Mouse (Mus musculus): ENCODE measurements around the gene Pkp2.
"Not testable (repeated sequence)": the region's sequence is repeated elsewhere in the genome, so short reads cannot be mapped to it uniquely, and the experiment has no call there.

The Pkp2 gene

DNA sequence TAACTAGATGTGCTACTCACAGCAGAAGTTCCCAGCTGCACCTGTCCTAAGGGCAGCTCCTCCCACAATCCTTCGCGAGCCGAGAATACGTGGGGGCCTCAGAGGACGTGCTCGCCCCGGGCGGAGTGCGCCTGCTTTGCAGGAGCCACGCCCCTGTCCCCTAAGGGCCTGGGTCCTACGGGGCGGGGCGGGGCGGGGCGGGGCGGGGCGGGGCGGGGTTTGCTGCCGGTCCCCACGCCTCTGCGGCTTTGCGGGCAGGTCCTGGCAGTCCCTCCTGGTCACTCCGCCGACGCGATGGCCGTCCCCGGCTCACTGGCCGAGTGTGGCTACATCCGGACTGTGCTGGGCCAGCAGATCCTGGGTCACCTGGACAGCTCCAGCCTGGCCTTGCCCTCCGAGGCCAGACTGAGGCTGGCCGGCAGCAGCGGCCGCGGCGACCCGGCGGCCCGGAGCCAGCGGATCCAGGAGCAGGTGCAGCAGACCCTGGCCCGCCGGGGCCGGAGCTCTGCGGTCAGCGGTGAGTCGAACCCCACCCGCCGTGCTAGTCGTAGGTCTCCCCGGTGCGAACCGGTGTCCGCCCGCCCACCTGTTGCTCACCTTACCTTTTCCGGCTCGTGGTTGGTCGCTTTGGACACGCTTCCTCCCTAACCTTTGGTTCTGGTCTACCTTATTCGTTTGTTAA, at the start of gene Pkp2:
TSS of gene Pkp2 (plus strand) at position 240 of the 682 bp plus-strand sequence.
- peak; percentile 87 for DNase-seq

DNA sequence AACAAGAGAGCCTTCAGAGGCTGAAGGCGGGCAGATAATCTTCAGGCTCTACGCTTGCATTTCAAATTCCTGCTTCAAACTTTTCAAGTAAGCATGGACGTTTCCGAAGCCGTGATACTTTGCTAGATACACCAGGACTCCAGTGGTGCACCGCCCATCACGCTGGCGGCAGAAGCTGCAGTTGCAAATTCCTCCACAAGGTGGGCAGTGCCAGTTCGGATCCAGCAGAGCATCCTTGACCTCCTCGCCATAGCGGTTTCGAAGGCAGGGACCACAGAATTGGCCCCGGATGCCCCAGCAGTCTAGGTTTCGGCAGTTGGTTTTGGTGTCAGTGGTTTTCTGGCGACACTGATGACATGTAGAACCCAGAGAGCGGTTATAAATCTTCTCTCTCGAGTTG, 15.7 kb upstream of the Pkp2 start:
- no peak for DNase-seq

GRCm38 (mm10) chr16:16201991-16202390, 11.1 kb upstream of the Pkp2 start:
- peak; percentile 62 for DNase-seq

- DNase-seq: no peak
Observed at GRCm38 (mm10) chr16:16204648-16205047, 8.5 kb upstream of the Pkp2 start.

DNA sequence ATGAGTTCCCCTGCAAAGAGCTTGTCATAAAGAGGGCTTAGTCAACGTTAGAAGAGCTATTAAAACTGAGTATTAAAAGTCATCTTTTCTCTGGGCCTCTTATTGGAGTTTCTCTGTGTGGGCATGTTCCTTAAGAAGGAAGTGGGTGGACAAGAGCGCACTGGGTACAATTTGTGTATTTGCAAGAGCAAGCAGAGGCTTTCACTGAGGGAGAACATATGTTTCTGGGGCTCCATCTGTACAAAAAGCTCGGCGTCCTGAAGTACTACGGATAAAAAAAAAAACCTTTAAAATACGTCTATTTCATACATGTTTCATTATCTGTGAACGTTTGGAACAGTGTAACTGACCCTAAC, 417 bp upstream of the Pkp2 start:
- DNase-seq: no peak

DNA sequence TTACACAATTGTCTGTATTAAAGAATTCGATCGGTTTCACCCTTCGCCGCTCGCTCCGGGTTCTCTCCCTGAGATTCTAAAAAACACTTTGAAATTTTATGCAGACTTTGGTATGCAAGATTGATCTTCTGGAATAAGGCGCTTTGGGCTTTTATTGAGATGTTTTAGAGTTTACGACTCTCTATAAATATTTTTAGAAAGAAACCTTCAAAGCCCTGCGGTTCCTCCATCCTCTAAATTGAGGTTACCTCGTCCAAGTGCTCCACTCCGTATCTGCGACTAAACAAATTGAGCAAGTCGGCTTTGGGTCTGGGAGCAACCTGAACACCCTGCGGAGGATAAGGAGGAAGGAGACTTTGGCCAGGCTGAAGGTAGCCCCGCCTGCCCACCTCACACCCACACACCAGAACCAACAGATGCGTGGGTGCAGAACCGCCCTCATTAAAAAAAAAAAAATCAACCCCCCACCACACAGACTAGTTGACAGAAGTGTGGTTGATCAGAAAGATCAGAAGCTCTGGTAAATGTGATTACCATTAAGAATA, 715 bp downstream of the Pkp2 start:
- DNase-seq: peak; percentile 39

GRCm38 (mm10) chr16:16215645-16216387, 2.7 kb downstream of the Pkp2 start:
- no peak for DNase-seq

DNA sequence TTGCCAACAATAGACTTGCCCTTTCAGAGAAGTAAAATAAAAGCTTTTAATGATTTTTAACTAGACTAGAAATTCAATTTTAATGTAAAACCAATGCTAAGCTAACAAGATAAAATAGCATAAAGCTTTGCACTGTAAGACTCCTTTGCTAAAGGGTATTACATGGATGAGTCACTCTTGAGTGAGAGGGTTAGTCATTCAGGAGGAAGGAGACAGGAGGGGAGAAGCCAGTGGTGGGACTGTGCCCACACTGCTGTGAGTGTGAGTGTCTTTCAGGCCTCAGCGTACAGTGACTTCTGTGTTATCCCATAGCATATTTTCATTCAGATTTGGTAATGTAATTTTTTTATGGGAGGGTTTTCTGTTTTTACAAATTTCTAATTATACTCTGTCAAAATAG, 3.8 kb downstream of the Pkp2 start:
- DNase-seq: no peak

GRCm38 (mm10) chr16:16219835-16220234, 6.7 kb downstream of the Pkp2 start:
- DNase-seq: no peak

- no peak for DNase-seq
Observed at GRCm38 (mm10) chr16:16222651-16223050, 9.5 kb downstream of the Pkp2 start.

DNA sequence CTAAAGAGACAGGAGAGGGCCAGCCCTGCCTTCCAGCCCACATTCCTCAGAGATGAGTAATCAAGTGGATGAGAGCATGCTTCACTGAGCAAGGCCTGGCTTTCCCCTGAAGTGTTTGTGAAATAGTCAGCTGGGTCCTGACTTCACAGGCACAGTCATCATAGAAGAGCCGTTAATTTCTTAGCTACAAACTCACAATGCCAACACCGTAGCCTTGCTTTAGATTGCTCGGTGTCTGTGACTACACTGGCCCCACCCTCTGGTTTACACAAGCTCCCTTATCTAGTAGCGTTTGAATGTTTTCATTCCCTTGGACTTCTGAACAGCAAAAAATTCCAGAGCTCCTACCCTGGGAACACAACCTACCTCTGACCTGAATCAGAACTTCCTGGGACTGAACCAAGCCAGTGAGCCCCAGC, 11.4 kb downstream of the Pkp2 start:
- peak; percentile 56 for DNase-seq

DNA sequence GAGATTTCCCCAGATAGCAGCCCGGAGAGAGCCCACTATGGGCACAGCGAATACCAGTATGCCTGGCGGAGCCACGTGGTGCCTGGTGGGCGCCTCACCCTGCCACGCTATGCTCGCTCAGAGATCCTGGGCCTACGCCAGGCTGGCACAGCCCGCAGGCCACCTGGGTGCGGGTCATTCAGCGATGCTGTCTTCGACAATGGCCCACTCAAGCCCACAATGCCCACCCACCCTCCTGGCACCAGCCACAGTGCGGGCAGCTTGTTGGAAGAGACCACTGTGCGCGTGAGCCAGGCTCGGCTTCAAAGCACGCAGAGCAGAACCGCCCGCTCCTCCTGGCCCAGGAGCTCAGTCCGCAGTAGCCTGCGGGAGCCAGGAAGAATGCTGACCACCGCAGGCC, 12.7 kb downstream of the Pkp2 start:
- DNase-seq: no peak

DNA sequence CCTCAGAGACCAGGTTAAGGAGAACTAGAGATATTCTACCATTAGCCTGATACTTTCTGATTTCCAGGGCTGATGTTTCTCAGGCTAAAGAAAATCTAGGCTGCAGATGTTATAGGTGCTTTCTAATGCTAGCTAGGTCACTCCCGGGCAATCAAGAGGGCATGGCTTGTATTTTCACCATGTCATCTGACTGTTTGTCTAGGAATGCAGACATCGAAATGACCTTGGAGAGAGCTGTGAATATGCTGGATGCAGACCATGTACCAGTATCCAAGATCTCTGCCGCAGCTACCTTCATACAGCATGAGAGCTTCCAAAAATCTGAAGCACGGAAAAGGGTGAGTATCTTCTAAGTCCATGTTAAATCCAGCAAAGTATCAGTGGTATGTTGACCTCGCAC, 17.3 kb downstream of the Pkp2 start:
- DNase-seq: no peak

DNA sequence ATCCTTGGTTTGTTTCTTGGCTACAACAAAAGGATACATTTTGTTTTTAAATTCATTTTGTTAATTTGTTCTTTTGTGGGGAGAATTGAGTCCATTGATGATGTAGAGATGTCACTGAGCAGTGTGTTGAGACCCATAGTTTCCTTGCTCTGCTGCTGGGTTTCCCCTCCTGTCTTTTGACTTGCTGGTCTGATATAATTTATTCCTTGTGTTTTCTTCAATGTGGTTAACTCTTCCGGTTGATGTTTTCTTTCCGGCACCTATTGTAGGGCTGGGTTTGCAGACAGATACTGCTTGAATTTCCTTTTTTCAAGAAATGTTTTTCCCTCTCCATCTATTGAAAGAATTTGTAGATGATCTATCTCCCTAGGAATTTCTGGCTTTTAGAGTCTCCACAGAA, 20.8 kb downstream of the Pkp2 start:
- no peak for DNase-seq

- not testable (repeated sequence) for DNase-seq
Observed at GRCm38 (mm10) chr16:16236681-16237080, 23.6 kb downstream of the Pkp2 start.

GRCm38 (mm10) chr16:16238356-16238755, 25.2 kb downstream of the Pkp2 start:
- no peak for DNase-seq

- peak; percentile 18 for DNase-seq
Observed at GRCm38 (mm10) chr16:16244711-16245110, 31.6 kb downstream of the Pkp2 start.

- DNase-seq: no peak
Observed at GRCm38 (mm10) chr16:16250470-16250869, 37.4 kb downstream of the Pkp2 start.

- DNase-seq: peak; percentile 7
Observed at GRCm38 (mm10) chr16:16253326-16254074, 40.4 kb downstream of the Pkp2 start.

DNA sequence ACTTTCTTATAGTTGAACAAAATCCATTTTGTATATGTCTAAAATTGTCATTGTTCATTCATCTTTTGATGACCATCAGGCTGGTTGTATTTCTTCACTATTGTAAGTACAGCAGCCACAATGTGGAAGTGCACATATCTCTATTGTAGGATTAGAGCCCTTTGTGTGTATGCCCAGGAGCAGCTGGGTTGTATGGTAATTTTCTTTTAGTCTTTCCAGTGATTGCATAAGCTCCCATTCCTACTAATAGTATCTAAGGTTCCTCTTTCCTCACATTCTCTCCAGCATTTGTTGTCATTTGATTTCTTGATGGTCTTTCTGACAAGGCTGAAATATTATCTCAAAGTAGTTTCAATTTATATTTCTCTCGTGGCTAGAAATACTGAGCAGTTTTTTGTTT, 42.1 kb downstream of the Pkp2 start:
- no peak for DNase-seq

DNA sequence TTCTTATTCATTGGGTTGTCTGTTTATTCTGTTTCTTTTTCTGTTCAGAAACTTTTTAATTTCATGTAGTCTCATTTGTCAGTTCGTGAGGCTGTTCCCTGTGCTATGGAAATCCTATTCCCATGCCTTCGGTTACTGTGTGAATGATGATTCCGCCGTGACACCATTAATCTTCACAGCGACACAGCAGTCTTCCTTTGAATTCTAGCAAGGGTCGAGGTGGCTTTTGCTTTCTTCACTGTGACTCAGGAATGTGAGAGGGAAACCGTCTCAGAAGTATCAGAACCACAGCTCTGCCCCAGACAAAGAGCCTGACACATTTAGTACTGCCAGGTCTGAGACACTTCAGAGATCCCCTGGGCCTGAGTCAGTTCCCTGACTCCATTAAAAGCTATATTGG, 42.8 kb downstream of the Pkp2 start:
- DNase-seq: no peak

- DNase-seq: no peak
Observed at GRCm38 (mm10) chr16:16256672-16257071, 43.6 kb downstream of the Pkp2 start.

DNA sequence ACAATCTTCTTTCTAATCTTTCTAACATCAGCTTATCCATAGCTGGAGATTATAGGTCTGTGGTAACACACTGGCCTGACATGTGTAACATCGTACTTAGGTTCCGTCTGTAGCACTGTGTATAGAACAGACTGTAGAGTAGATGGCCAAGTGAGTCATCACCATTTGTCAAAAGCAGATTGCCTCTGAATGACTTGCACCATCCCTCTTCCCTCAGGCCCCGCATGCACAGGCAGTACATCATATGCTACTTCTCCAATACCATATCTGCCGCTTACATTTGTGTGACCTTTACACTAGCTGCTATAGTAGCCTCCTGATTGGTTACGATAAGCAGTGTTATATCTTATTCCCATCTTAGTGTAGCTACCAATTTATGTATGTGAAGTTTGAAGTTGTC, 47.8 kb downstream of the Pkp2 start:
- DNase-seq: no peak

DNA sequence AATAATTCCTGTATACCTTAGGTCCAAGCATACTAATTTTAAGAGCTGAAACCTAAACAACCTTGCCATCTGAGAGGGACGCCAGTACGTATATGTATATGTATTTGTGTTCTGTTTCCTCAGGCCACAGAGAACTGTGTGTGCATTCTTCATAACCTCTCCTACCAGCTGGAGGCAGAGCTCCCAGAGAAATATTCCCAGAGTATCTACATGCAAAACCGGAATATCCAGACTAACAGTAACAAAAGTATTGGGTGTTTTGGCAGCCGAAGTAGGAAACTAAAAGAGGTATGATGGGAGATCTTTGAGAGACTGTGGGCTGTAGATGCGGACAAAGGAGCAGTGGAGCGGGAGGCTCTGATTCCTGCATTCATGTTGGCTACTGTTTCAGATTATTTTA, 48.4 kb downstream of the Pkp2 start:
- DNase-seq: no peak
